Mouse (Mus musculus): Measurements from ENCODE around the gene Cit. TPM values are rescaled to one million over a fixed set of nuclear protein-coding genes. Genes with fewer than 3 reads are reported as not detected.

The Cit gene
- polyA plus RNA-seq, 1 experiment from 2014 or later = 35.0 TPM

- no peaks in the 10 kb centered on the region for H3K27me3 ChIP-seq
- no peak overlapping the region for H3K9ac ChIP-seq
- no peaks in the 10 kb centered on the region for H3K4me1 ChIP-seq
- WGBS = 95% methylated on average over 14 of the region's 14 CpGs
- peaks cover 72% of the 10 kb centered on the region for H3K36me3 ChIP-seq
- ATAC-seq (ENCODE audit: low FRiP score) = no peak
- H3K4me2 ChIP-seq (replicated peaks) = no peak overlapping the region
- H3K9me3 ChIP-seq (replicated peaks) = peaks cover 5% of the 10 kb centered on the region
- H3K4me3 ChIP-seq = no peak overlapping the region
- no peak overlapping the region for H3K27ac ChIP-seq
Observed at GRCm38 (mm10) chr5:115954549-115954948, 109.5 kb downstream of the Cit start.

GRCm38 (mm10) chr5:115955131-115955530, 110.1 kb downstream of the Cit start:
- WGBS = 97% methylated on average over 14 of the region's 14 CpGs
- H3K9me3 ChIP-seq (replicated peaks) = peaks cover 5% of the 10 kb centered on the region
- H3K4me3 ChIP-seq = no peak overlapping the region
- H3K9ac ChIP-seq = no peak overlapping the region
- H3K4me1 ChIP-seq = no peaks in the 10 kb centered on the region
- ATAC-seq (ENCODE audit: low FRiP score) = no peak
- H3K36me3 ChIP-seq = peaks cover 72% of the 10 kb centered on the region
- H3K27ac ChIP-seq = no peak overlapping the region
- no peaks in the 10 kb centered on the region for H3K27me3 ChIP-seq
- H3K4me2 ChIP-seq (replicated peaks) = no peak overlapping the region

GRCm38 (mm10) chr5:115956048-115956447, 111.0 kb downstream of the Cit start:
- no peak overlapping the region for H3K4me2 ChIP-seq (replicated peaks)
- H3K4me3 ChIP-seq = no peak overlapping the region
- no peaks in the 10 kb centered on the region for H3K27me3 ChIP-seq
- peaks cover 5% of the 10 kb centered on the region for H3K9me3 ChIP-seq (replicated peaks)
- 98% methylated on average over 14 of the region's 14 CpGs for WGBS
- no peak overlapping the region for H3K27ac ChIP-seq
- H3K4me1 ChIP-seq = no peaks in the 10 kb centered on the region
- peaks cover 63% of the 10 kb centered on the region for H3K36me3 ChIP-seq
- no peak overlapping the region for H3K9ac ChIP-seq
- ATAC-seq (ENCODE audit: low FRiP score) = no peak

GRCm38 (mm10) chr5:115957177-115957576, 112.1 kb downstream of the Cit start:
- Histone ChIP-seq H3K9ac (no peak overlapping the region), H3K27me3 (no peaks in the 10 kb centered on the region), H3K9me3 (replicated peaks) (peaks cover 5% of the 10 kb centered on the region), H3K27ac (no peak overlapping the region), H3K4me2 (replicated peaks) (no peak overlapping the region), H3K4me3 (no peak overlapping the region), H3K4me1 (no peaks in the 10 kb centered on the region), H3K36me3 (peaks cover 52% of the 10 kb centered on the region)
- 93% methylated on average over 6 of the region's 6 CpGs for WGBS
- no peak for ATAC-seq (ENCODE audit: low FRiP score)

GRCm38 (mm10) chr5:115958344-115958743, 113.3 kb downstream of the Cit start:
- no peak overlapping the region for H3K4me3 ChIP-seq
- no peaks in the 10 kb centered on the region for H3K9me3 ChIP-seq (replicated peaks)
- no peaks in the 10 kb centered on the region for H3K27me3 ChIP-seq
- no peak for ATAC-seq (ENCODE audit: low FRiP score)
- no peaks in the 10 kb centered on the region for H3K4me1 ChIP-seq
- H3K27ac ChIP-seq = no peak overlapping the region
- H3K9ac ChIP-seq = no peak overlapping the region
- peaks cover 40% of the 10 kb centered on the region for H3K36me3 ChIP-seq
- no peak overlapping the region for H3K4me2 ChIP-seq (replicated peaks)
- 82% methylated on average over 1 of the region's 1 CpGs for WGBS

- 91% methylated on average over 11 of the region's 11 CpGs for WGBS
Observed at GRCm38 (mm10) chr5:115958814-115959213, 113.7 kb downstream of the Cit start.

GRCm38 (mm10) chr5:115961809-115962208, 116.7 kb downstream of the Cit start:
- no peaks in the 10 kb centered on the region for H3K9me3 ChIP-seq (replicated peaks)
- no peak overlapping the region for H3K4me3 ChIP-seq
- 92% methylated on average over 9 of the region's 9 CpGs for WGBS
- no peak overlapping the region for H3K4me2 ChIP-seq (replicated peaks)
- H3K4me1 ChIP-seq = no peaks in the 10 kb centered on the region
- peaks cover 14% of the 10 kb centered on the region for H3K36me3 ChIP-seq
- ATAC-seq (ENCODE audit: low FRiP score) = no peak
- H3K27ac ChIP-seq = no peak overlapping the region
- H3K27me3 ChIP-seq = no peaks in the 10 kb centered on the region
- no peak overlapping the region for H3K9ac ChIP-seq

More at GRCm38 (mm10) chr5:115958814-115959213, 113.7 kb downstream of the Cit start:
- Histone ChIP-seq H3K36me3 (peaks cover 35% of the 10 kb centered on the region), H3K4me3 (no peak overlapping the region), H3K27me3 (no peaks in the 10 kb centered on the region), H3K9ac (no peak overlapping the region), H3K27ac (no peak overlapping the region), H3K4me1 (no peaks in the 10 kb centered on the region), H3K9me3 (replicated peaks) (no peaks in the 10 kb centered on the region), H3K4me2 (replicated peaks) (no peak overlapping the region)
- ATAC-seq (ENCODE audit: low FRiP score) = no peak

GRCm38 (mm10) chr5:115971236-115971635, 126.2 kb downstream of the Cit start:
- no peaks in the 10 kb centered on the region for H3K9me3 ChIP-seq (replicated peaks)
- no peak overlapping the region for H3K4me2 ChIP-seq (replicated peaks)
- no peak overlapping the region for H3K9ac ChIP-seq
- no peaks in the 10 kb centered on the region for H3K27me3 ChIP-seq
- H3K4me3 ChIP-seq = no peak overlapping the region
- no peak for ATAC-seq (ENCODE audit: low FRiP score)
- WGBS = 92% methylated on average over 15 of the region's 15 CpGs
- H3K4me1 ChIP-seq = no peaks in the 10 kb centered on the region
- H3K27ac ChIP-seq = no peak overlapping the region
- peaks cover 42% of the 10 kb centered on the region for H3K36me3 ChIP-seq

GRCm38 (mm10) chr5:115975672-115976071, 130.6 kb downstream of the Cit start:
- 92% methylated on average over 10 of the region's 10 CpGs for WGBS
- Histone ChIP-seq H3K9ac (no peak overlapping the region), H3K4me2 (replicated peaks) (no peak overlapping the region), H3K4me3 (no peak overlapping the region), H3K36me3 (peaks cover 27% of the 10 kb centered on the region), H3K9me3 (replicated peaks) (no peaks in the 10 kb centered on the region), H3K27ac (no peak overlapping the region), H3K27me3 (no peaks in the 10 kb centered on the region), H3K4me1 (peaks cover 6% of the 10 kb centered on the region; the same call in 1 of the 2 replicates)
- ATAC-seq (ENCODE audit: low FRiP score) = no peak

GRCm38 (mm10) chr5:115976446-115976845, 131.4 kb downstream of the Cit start:
- WGBS = 96% methylated on average over 5 of the region's 5 CpGs
- Histone ChIP-seq H3K4me1 (peaks cover 6% of the 10 kb centered on the region; the same call in 1 of the 2 replicates), H3K9ac (no peak overlapping the region), H3K27me3 (no peaks in the 10 kb centered on the region), H3K27ac (no peak overlapping the region), H3K4me2 (replicated peaks) (no peak overlapping the region), H3K9me3 (replicated peaks) (no peaks in the 10 kb centered on the region), H3K36me3 (peaks cover 19% of the 10 kb centered on the region), H3K4me3 (no peak overlapping the region)
- no peak for ATAC-seq (ENCODE audit: low FRiP score)

GRCm38 (mm10) chr5:115977266-115977665, 132.2 kb downstream of the Cit start:
- Histone ChIP-seq H3K4me1 (peaks cover 6% of the 10 kb centered on the region; the same call in 1 of the 2 replicates), H3K4me3 (no peak overlapping the region), H3K9me3 (replicated peaks) (no peaks in the 10 kb centered on the region), H3K36me3 (peaks cover 22% of the 10 kb centered on the region; the same call in 1 of the 2 replicates), H3K27me3 (no peaks in the 10 kb centered on the region), H3K27ac (no peak overlapping the region), H3K4me2 (replicated peaks) (no peak overlapping the region), H3K9ac (no peak overlapping the region)
- WGBS = 74% methylated on average over 10 of the region's 10 CpGs
- no peak for ATAC-seq (ENCODE audit: low FRiP score)

- H3K27ac ChIP-seq = peak overlapping the region; percentile 55; the same call in 1 of the 2 replicates
- H3K4me3 ChIP-seq = no peak overlapping the region
- no peaks in the 10 kb centered on the region for H3K27me3 ChIP-seq
- peaks cover 6% of the 10 kb centered on the region; the same call in 1 of the 2 replicates for H3K4me1 ChIP-seq
- no peak for ATAC-seq (ENCODE audit: low FRiP score)
- no peak overlapping the region for H3K4me2 ChIP-seq (replicated peaks)
- H3K9ac ChIP-seq = no peak overlapping the region
- 77% methylated on average over 10 of the region's 10 CpGs for WGBS
- peaks cover 22% of the 10 kb centered on the region; the same call in 1 of the 2 replicates for H3K36me3 ChIP-seq
- no peaks in the 10 kb centered on the region for H3K9me3 ChIP-seq (replicated peaks)
Observed at GRCm38 (mm10) chr5:115977757-115978156, 132.7 kb downstream of the Cit start.

- no peak for ATAC-seq (ENCODE audit: low FRiP score)
- 65% methylated on average over 5 of the region's 5 CpGs for WGBS
- H3K4me3 ChIP-seq = no peak overlapping the region
- H3K4me2 ChIP-seq (replicated peaks) = no peak overlapping the region
- H3K9me3 ChIP-seq (replicated peaks) = no peaks in the 10 kb centered on the region
- no peak overlapping the region for H3K9ac ChIP-seq
- no peaks in the 10 kb centered on the region for H3K27me3 ChIP-seq
- peaks cover 26% of the 10 kb centered on the region; the same call in 1 of the 2 replicates for H3K36me3 ChIP-seq
- H3K27ac ChIP-seq = peak overlapping the region; percentile 55; the same call in 1 of the 2 replicates
- H3K4me1 ChIP-seq = peaks cover 6% of the 10 kb centered on the region; the same call in 1 of the 2 replicates
Observed at GRCm38 (mm10) chr5:115978255-115978654, 133.2 kb downstream of the Cit start.

Measured in hindbrain, embryonic 12.5 days (tissue).